Mouse (Mus musculus): ENCODE measurements around the gene Gnb4. TPM values are rescaled to one million over a fixed set of nuclear protein-coding genes. Genes with fewer than 3 reads are reported as not detected.

Gene Gnb4
- polyA plus RNA-seq, 1 experiment = 1.9 TPM

GRCm38 (mm10) chr3:32656398-32656994, 40.1 kb upstream of the Gnb4 start:
- no peak for TF ChIP-seq CTCF (IDR thresholded peaks at IDR 0.05; ENCODE audit: control insufficient read depth, insufficient read depth, insufficient replicate concordance, low read depth, low read length)
- TF ChIP-seq POLR2A (IDR thresholded peaks at IDR 0.05; ENCODE audit: control insufficient read depth, low read depth, low read length) = no peak
- Histone ChIP-seq H3K4me1 (ENCODE audit: control insufficient read depth, insufficient read depth, low read length) (peaks cover 5% of the 10 kb centered on the region), H3K27me3 (ENCODE audit: control insufficient read depth, insufficient read depth, low read length) (no peaks in the 10 kb centered on the region), H3K4me3 (ENCODE audit: control insufficient read depth, low read depth, low read length) (no peak overlapping the region), H3K36me3 (ENCODE audit: control insufficient read depth, insufficient read depth, low read length) (no peaks in the 10 kb centered on the region), H3K27ac (ENCODE audit: control insufficient read depth, insufficient read depth, low read depth, low read length) (no peak overlapping the region)

DNA sequence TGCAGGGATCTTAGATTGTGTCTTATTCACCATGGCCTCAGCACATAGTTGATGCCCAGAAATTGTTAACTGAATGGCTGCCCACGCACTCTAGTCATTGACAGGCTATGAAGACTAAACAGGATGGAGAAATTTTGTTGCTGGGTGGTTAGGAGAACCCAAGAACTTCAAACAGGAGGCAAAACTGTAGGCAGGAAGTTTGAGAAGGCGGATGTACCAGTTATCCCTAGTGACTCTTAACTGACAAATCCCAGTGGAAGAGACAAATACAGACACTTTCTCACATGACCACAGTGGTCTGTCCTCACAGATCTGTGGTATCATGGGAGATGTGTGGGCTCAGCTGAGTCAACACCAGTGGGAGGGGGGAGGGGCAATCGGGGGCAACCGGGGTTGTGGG, 39.6 kb upstream of the Gnb4 start:
- Histone ChIP-seq H3K27me3 (ENCODE audit: control insufficient read depth, insufficient read depth, low read length) (no peaks in the 10 kb centered on the region), H3K36me3 (ENCODE audit: control insufficient read depth, insufficient read depth, low read length) (no peaks in the 10 kb centered on the region), H3K4me1 (ENCODE audit: control insufficient read depth, insufficient read depth, low read length) (peaks cover 5% of the 10 kb centered on the region), H3K4me3 (ENCODE audit: control insufficient read depth, low read depth, low read length) (no peak overlapping the region), H3K27ac (ENCODE audit: control insufficient read depth, insufficient read depth, low read depth, low read length) (no peak overlapping the region)
- TF ChIP-seq POLR2A (IDR thresholded peaks at IDR 0.05; ENCODE audit: control insufficient read depth, low read depth, low read length) (no peak), CTCF (IDR thresholded peaks at IDR 0.05; ENCODE audit: control insufficient read depth, insufficient read depth, insufficient replicate concordance, low read depth, low read length) (no peak)

- Histone ChIP-seq H3K4me3 (ENCODE audit: control insufficient read depth, low read depth, low read length) (no peak overlapping the region), H3K27me3 (ENCODE audit: control insufficient read depth, insufficient read depth, low read length) (no peaks in the 10 kb centered on the region), H3K36me3 (ENCODE audit: control insufficient read depth, insufficient read depth, low read length) (no peaks in the 10 kb centered on the region), H3K27ac (ENCODE audit: control insufficient read depth, insufficient read depth, low read depth, low read length) (no peak overlapping the region), H3K4me1 (ENCODE audit: control insufficient read depth, insufficient read depth, low read length) (peaks cover 2% of the 10 kb centered on the region)
- TF ChIP-seq POLR2A (IDR thresholded peaks at IDR 0.05; ENCODE audit: control insufficient read depth, low read depth, low read length) (no peak), CTCF (IDR thresholded peaks at IDR 0.05; ENCODE audit: control insufficient read depth, insufficient read depth, insufficient replicate concordance, low read depth, low read length) (no peak)
Measured at GRCm38 (mm10) chr3:32652739-32653138, 36.4 kb upstream of the Gnb4 start.

- TF ChIP-seq POLR2A (IDR thresholded peaks at IDR 0.05; ENCODE audit: control insufficient read depth, low read depth, low read length) = no peak
- Histone ChIP-seq H3K4me1 (ENCODE audit: control insufficient read depth, insufficient read depth, low read length) (peaks cover 2% of the 10 kb centered on the region), H3K27ac (ENCODE audit: control insufficient read depth, insufficient read depth, low read depth, low read length) (no peak overlapping the region), H3K36me3 (ENCODE audit: control insufficient read depth, insufficient read depth, low read length) (no peaks in the 10 kb centered on the region), H3K4me3 (ENCODE audit: control insufficient read depth, low read depth, low read length) (no peak overlapping the region), H3K27me3 (ENCODE audit: control insufficient read depth, insufficient read depth, low read length) (no peaks in the 10 kb centered on the region)
Measured at GRCm38 (mm10) chr3:32649284-32649683, 32.9 kb upstream of the Gnb4 start.

DNA sequence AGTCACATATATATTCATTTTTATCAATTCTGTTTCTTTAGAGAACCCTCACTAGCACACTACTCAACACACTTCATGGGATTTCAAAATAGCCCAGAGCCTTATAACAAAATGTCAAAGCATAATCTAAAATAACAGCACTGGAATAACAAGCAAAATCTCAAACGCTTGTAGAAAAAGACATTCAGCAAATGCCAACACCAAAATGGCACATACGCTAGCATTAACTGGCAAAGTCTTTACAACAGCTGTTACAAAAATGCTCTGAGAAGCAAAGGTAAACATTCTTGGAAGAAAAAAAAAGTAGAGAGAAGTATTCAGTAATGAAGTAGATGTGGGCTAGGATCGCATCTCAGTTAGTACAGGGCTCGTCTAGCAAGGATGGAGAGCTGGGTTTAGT, 30.5 kb upstream of the Gnb4 start:
- TF ChIP-seq POLR2A (IDR thresholded peaks at IDR 0.05; ENCODE audit: control insufficient read depth, low read depth, low read length) = no peak
- no peak for TF ChIP-seq CTCF (IDR thresholded peaks at IDR 0.05; ENCODE audit: control insufficient read depth, insufficient read depth, insufficient replicate concordance, low read depth, low read length)
- no peak overlapping the region for H3K4me3 ChIP-seq (ENCODE audit: control insufficient read depth, low read depth, low read length)
- no peak overlapping the region for H3K27ac ChIP-seq (ENCODE audit: control insufficient read depth, insufficient read depth, low read depth, low read length)

GRCm38 (mm10) chr3:32644751-32645150, 28.4 kb upstream of the Gnb4 start:
- peaks cover 2% of the 10 kb centered on the region for H3K4me1 ChIP-seq (ENCODE audit: control insufficient read depth, insufficient read depth, low read length)
- no peak for TF ChIP-seq POLR2A (IDR thresholded peaks at IDR 0.05; ENCODE audit: control insufficient read depth, low read depth, low read length)
- TF ChIP-seq CTCF (IDR thresholded peaks at IDR 0.05; ENCODE audit: control insufficient read depth, insufficient read depth, insufficient replicate concordance, low read depth, low read length) = no peak
- H3K4me3 ChIP-seq (ENCODE audit: control insufficient read depth, low read depth, low read length) = no peak overlapping the region
- H3K27ac ChIP-seq (ENCODE audit: control insufficient read depth, insufficient read depth, low read depth, low read length) = no peak overlapping the region
- no peaks in the 10 kb centered on the region for H3K36me3 ChIP-seq (ENCODE audit: control insufficient read depth, insufficient read depth, low read length)
- H3K27me3 ChIP-seq (ENCODE audit: control insufficient read depth, insufficient read depth, low read length) = no peaks in the 10 kb centered on the region

More for the DNA sequence above, 30.5 kb upstream of the Gnb4 start:
- Histone ChIP-seq H3K27me3 (ENCODE audit: control insufficient read depth, insufficient read depth, low read length) (no peaks in the 10 kb centered on the region), H3K4me1 (ENCODE audit: control insufficient read depth, insufficient read depth, low read length) (peaks cover 2% of the 10 kb centered on the region), H3K36me3 (ENCODE audit: control insufficient read depth, insufficient read depth, low read length) (no peaks in the 10 kb centered on the region)

GRCm38 (mm10) chr3:32642116-32642515, 25.7 kb upstream of the Gnb4 start:
- H3K4me1 ChIP-seq (ENCODE audit: control insufficient read depth, insufficient read depth, low read length) = no peaks in the 10 kb centered on the region
- no peak overlapping the region for H3K4me3 ChIP-seq (ENCODE audit: control insufficient read depth, low read depth, low read length)
- H3K27me3 ChIP-seq (ENCODE audit: control insufficient read depth, insufficient read depth, low read length) = no peaks in the 10 kb centered on the region
- no peak overlapping the region for H3K27ac ChIP-seq (ENCODE audit: control insufficient read depth, insufficient read depth, low read depth, low read length)
- H3K36me3 ChIP-seq (ENCODE audit: control insufficient read depth, insufficient read depth, low read length) = no peaks in the 10 kb centered on the region
- no peak for TF ChIP-seq POLR2A (IDR thresholded peaks at IDR 0.05; ENCODE audit: control insufficient read depth, low read depth, low read length)
- no peak for TF ChIP-seq CTCF (IDR thresholded peaks at IDR 0.05; ENCODE audit: control insufficient read depth, insufficient read depth, insufficient replicate concordance, low read depth, low read length)

- Histone ChIP-seq H3K4me1 (ENCODE audit: control insufficient read depth, insufficient read depth, low read length) (no peaks in the 10 kb centered on the region), H3K27me3 (ENCODE audit: control insufficient read depth, insufficient read depth, low read length) (no peaks in the 10 kb centered on the region), H3K4me3 (ENCODE audit: control insufficient read depth, low read depth, low read length) (no peak overlapping the region), H3K27ac (ENCODE audit: control insufficient read depth, insufficient read depth, low read depth, low read length) (no peak overlapping the region), H3K36me3 (ENCODE audit: control insufficient read depth, insufficient read depth, low read length) (no peaks in the 10 kb centered on the region)
- no peak for TF ChIP-seq POLR2A (IDR thresholded peaks at IDR 0.05; ENCODE audit: control insufficient read depth, low read depth, low read length)
- TF ChIP-seq CTCF (IDR thresholded peaks at IDR 0.05; ENCODE audit: control insufficient read depth, insufficient read depth, insufficient replicate concordance, low read depth, low read length) = no peak
Measured at GRCm38 (mm10) chr3:32638240-32638639, 21.9 kb upstream of the Gnb4 start.

Data from testis, adult 2 months (tissue).